Mouse (Mus musculus) adrenal gland (tissue): ENCODE results near the gene Gm340.

Experiments used
- intact Hi-C: fragments of 180-260 bp; cut with DNase I; formaldehyde crosslinking; loops from one replicate; pipeline ENCODE4 v1.15.1; 2025
- microRNA-seq, 2 experiments: library from miRNA; unstranded; fragments of <30 nt; microRNA quantifications; one replicate each; pipeline ENCODE4; 2019

The Gm340 gene

GRCm38 (mm10) chr19:41611683-41612082 is 29.5 kb downstream of the Gm340 start:
- intact Hi-C loops, result no loop called here

GRCm38 (mm10) chr19:41613325-41614087 is 31.3 kb downstream of the Gm340 start:
- intact Hi-C loops, result no loop called here

- intact Hi-C loops, result no loop called here
These were observed 33.5 kb downstream of the Gm340 start for GRCm38 (mm10) chr19:41615606-41616224.

GRCm38 (mm10) chr19:41616274-41616673 is 34.1 kb downstream of the Gm340 start:
- intact Hi-C loops, result no loop called here

- intact Hi-C loops, result no loop called here
These were observed 34.9 kb downstream of the Gm340 start for GRCm38 (mm10) chr19:41617102-41617501.

GRCm38 (mm10) chr19:41618153-41618657 is 36.0 kb downstream of the Gm340 start:
- intact Hi-C loops, result no loop called here

- intact Hi-C loops, result no loop called here
These were observed 36.7 kb downstream of the Gm340 start for GRCm38 (mm10) chr19:41618771-41619385.

GRCm38 (mm10) chr19:41620366-41621092 is 38.4 kb downstream of the Gm340 start:
- intact Hi-C loops, result no loop called here

- intact Hi-C loops, result no loop called here
These were observed 46.8 kb downstream of the Gm340 start for GRCm38 (mm10) chr19:41628970-41629369.

- intact Hi-C loops, result no loop called here
These were observed 47.4 kb downstream of the Gm340 start for GRCm38 (mm10) chr19:41629532-41629931.

GRCm38 (mm10) chr19:41634099-41634498 is 51.9 kb downstream of the Gm340 start:
- intact Hi-C loops, result no loop called here

- intact Hi-C loops, result no loop called here
These were observed 52.8 kb downstream of the Gm340 start for GRCm38 (mm10) chr19:41634999-41635398.

Small RNA genes lying within 50 kb of the gene (microRNA-seq; reads per million reads assigned to microRNA genes)
- gene Mir8091, result 0 to 0.12 reads per million in 2 experiments
